Mouse (Mus musculus) erythroblast, embryonic 14.5 days (primary cell): ENCODE measurements around the gene Tctn3.

Experiments used
- GATA1 ChIP-seq: IDR thresholded peaks from 2 replicates; pipeline ENCODE4 v1.6.1; 2012; ENCODE audit warnings: low read length, inconsistent platforms, mixed read lengths
- TAL1 ChIP-seq: IDR thresholded peaks from 3 replicates; pipeline ENCODE4 v1.6.1; 2012; ENCODE audit warnings: low read length, inconsistent platforms, mixed read lengths

- no peak for TF ChIP-seq GATA1
- TF ChIP-seq TAL1: no peak
Measured at GRCm38 (mm10) chr19:40633144-40633543, 21.1 kb upstream of the Tctn3 start.
